Mouse (Mus musculus) heart, postnatal 0 days (tissue): ENCODE data around the gene Car7.

Experiments
- CTCF ChIP-seq: IDR thresholded peaks from 2 replicates; pipeline ENCODE4 v1.5.1; 2016; ENCODE audit warnings: antibody characterized with exemption, control low read depth, low read depth
- EP300 ChIP-seq: IDR thresholded peaks from 2 replicates; pipeline ENCODE4 v1.6.1; 2016; ENCODE audit warnings: antibody characterized with exemption, low read depth

DNA sequence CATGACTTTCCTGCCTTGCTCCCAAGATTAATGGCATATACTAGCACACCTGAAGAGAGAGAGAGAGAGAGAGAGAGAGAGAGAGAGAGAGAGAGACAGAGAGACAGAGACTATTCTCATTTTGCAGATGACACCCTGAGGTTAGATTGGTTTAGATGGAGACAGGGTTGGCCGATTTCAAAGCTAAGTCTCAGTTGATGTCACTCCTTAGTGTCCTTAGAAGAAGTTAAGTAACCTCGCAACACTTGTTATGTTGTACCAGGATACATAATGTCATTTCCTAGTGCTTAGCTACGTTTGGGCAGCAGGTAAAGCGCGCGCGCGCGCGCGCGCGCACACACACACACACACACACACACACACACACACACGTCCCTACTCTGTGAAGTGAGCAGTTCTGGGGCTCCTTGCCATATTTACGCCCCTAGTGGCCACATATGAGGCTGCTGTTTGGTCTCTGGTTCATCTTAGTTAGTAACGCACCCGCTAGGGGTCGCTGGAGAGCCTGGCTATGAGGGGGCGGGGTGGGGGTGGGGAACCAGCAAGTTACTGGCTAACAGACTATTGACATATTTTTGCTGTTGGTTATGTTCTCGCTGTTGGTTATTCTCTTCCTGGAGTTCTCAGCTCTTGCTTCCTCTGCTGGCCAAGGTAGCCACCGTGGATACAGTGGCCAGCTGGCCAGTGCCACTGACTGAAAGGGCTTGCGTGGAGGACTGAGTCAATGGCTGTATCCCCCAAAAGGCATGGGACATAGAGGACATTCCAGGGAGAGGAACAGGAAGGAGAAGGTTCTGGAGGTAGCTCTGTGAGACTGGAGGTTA is 30.4 kb downstream of the Car7 start:
- peak; percentile 97 for TF ChIP-seq CTCF
- no peak for TF ChIP-seq EP300
